Mouse (Mus musculus) heart, adult 2 months (tissue): ENCODE measurements at regions not wholly inside any gene's neighbourhood (a gene's known extent, or its start where the extent isn't known, plus 50 kb on each side); places are given as distances from the start of the nearest gene placed in this dataset.

Source experiments
- CTCF ChIP-seq: fragments of 200-600 bp; IDR thresholded peaks from 2 replicates; pipeline ENCODE4 v1.8.1; 2022; ENCODE audit warnings: antibody characterized with exemption, mild to moderate bottlenecking, moderate library complexity
- EP300 ChIP-seq: fragments of 200-500 bp; IDR thresholded peaks from 2 replicates; pipeline ENCODE4 v1.6.1; 2011; ENCODE audit warnings: low read depth, low read length, control low read depth; ENCODE audit not compliant: insufficient read depth
- POLR2A ChIP-seq: fragments of 200-500 bp; IDR thresholded peaks from 2 replicates; pipeline ENCODE4 v1.6.1; 2011; ENCODE audit warnings: mild to moderate bottlenecking, low read depth, low read length, control low read depth; ENCODE audit not compliant: insufficient read depth

- TF ChIP-seq CTCF: no peak
- no peak for TF ChIP-seq POLR2A
- TF ChIP-seq EP300: no peak
Observed at GRCm38 (mm10) chr8:8324520-8324919, 336.5 kb downstream of the Efnb2 start.
